Mouse (Mus musculus) heart, postnatal 0 days (tissue): Measurements from ENCODE around the gene Ovca2.

ENCODE experiments used
- CTCF ChIP-seq: IDR thresholded peaks from 2 replicates; pipeline ENCODE4 v1.5.1; 2016; ENCODE audit warnings: antibody characterized with exemption, control low read depth, low read depth
- EP300 ChIP-seq: IDR thresholded peaks from 2 replicates; pipeline ENCODE4 v1.6.1; 2016; ENCODE audit warnings: antibody characterized with exemption, low read depth

DNA sequence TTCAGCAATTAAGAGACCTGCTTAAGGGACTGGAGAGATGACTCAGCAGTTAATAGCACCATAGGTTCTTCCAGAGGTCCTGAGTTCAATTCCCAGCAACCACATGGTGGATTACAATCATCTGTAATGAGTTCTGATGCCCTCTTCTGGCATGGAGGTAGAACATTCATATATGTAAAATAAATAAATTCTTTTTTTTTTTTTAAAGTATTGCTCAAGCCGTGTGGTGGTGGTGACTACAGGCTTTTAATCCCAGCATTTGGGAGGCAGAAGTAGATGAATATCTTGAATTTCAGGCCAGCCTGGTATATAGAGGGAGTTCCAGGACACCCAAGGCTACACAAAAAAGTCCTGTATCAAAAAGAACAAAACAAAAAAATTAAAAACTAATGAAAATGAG is 28.3 kb downstream of the Ovca2 start:
- TF ChIP-seq CTCF (no peak), EP300 (no peak)
